Mouse (Mus musculus): ENCODE measurements around the gene Saal1.
"Not testable (repeated sequence)": the region's sequence is repeated elsewhere in the genome, so short reads cannot be mapped to it uniquely, and the experiment has no call there.

The Saal1 gene

GRCm38 (mm10) chr7:46710390-46710844 lies at the start of gene Saal1:
Gene Saal1, minus strand, starts transcription at chr7:46710680.
- DNase-seq (ENCODE audit: low read depth, low spot score) = peak; percentile 73

GRCm38 (mm10) chr7:46751490-46751889 lies 41.0 kb upstream of the Saal1 start, which contains the start of gene Saa2:
Gene Saa2, plus strand, starts transcription at chr7:46751790.
- no peak for DNase-seq (ENCODE audit: low read depth, low spot score)

GRCm38 (mm10) chr7:46748459-46748858 lies 38.0 kb upstream of the Saal1 start:
- no peak for DNase-seq (ENCODE audit: low read depth, low spot score)

DNA sequence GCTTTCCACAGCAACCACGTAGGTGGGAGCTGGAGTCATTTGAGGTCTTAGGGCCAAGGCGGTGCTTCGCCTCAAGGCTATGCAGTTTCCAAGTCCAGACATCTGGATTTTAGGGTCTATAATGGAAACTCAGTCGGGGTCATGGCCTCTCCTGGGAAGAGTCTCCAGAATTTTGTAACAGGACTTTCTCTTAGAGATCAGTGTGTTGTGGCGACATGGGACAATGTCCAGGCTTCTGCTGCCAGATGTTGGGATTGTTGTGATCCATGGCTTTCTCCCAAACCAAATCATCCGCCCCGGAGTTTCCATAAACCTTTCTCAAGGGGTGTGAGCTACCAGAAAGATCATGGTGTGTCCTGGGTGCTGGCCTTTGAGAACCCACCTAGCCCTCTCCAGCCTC lies 35.9 kb upstream of the Saal1 start:
- no peak for DNase-seq (ENCODE audit: low read depth, low spot score)

DNA sequence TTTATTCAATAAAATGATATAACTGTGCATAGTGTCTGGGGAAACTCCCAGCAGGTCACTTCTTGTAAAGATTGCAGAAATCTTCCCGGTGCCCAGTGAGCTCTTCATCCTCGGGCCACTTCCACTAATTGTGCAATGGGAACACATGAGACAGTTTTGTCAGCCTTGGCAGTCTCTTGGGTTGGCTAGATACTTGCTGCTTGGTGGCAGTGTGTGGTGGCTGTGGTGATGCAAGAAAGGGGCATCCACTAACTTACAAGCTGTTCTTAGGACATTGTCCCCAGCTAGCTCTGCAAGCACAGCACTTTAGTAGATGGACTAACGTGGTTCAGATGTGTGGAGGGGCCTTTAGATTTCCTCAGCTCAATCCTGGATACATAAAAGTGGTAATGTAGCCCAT lies 35.3 kb upstream of the Saal1 start:
- DNase-seq (ENCODE audit: low read depth, low spot score) = no peak

GRCm38 (mm10) chr7:46742880-46743279 lies 32.4 kb upstream of the Saal1 start, which contains the start of gene Saa1:
Gene Saa1, minus strand, starts transcription at chr7:46742980.
- DNase-seq (ENCODE audit: low read depth, low spot score) = not testable (repeated sequence)

DNA sequence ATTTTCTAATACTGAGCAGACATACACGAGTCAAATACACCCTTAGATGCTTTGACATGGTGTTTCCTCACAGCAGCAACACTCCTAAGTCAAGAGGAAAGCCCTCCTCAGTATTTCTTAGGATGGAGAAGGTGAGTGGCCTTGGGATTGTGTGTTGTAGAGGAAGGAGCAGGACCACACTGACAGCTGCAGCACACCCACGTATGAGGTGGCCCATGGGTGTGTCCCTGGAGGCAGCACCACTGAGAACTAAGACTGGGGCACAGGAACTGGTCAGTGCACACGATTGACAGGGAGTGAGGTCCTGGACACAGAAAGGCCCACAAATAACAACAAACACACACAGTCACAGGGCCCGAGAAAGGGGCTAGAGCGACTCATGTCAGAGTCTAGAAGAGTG lies 29.6 kb upstream of the Saal1 start:
- DNase-seq (ENCODE audit: low read depth, low spot score) = not testable (repeated sequence)

- no peak for DNase-seq (ENCODE audit: low read depth, low spot score)
Observed at GRCm38 (mm10) chr7:46738561-46739460, 28.3 kb upstream of the Saal1 start.

GRCm38 (mm10) chr7:46734983-46735382 lies 24.5 kb upstream of the Saal1 start:
- DNase-seq (ENCODE audit: low read depth, low spot score) = no peak

- no peak for DNase-seq (ENCODE audit: low read depth, low spot score)
Observed at GRCm38 (mm10) chr7:46732458-46732857, 22.0 kb upstream of the Saal1 start, which contains the start of gene Saa4. Gene Saa4, minus strand, starts transcription at chr7:46732603.

DNA sequence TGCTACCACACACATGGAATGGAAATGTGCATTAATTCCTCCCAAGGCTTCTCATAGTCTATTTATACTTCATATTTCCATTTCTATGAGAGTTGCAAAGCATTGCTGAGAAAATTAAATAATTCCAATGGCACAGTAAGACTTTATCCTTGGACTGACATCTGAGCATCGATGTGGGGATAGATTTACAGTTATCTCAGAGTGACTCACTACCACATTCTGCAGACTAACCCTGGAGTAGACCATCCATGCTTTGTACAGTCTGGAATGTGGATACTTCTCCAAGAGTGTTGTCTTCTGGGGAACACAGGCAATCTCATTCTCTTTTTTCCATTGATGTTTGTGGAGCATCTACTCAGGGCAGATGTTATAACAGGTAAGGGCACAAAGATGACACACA lies 17.1 kb upstream of the Saal1 start:
- DNase-seq (ENCODE audit: low read depth, low spot score) = no peak

- DNase-seq (ENCODE audit: low read depth, low spot score) = peak; percentile 34
Observed at GRCm38 (mm10) chr7:46724396-46724795, 13.9 kb upstream of the Saal1 start.

DNA sequence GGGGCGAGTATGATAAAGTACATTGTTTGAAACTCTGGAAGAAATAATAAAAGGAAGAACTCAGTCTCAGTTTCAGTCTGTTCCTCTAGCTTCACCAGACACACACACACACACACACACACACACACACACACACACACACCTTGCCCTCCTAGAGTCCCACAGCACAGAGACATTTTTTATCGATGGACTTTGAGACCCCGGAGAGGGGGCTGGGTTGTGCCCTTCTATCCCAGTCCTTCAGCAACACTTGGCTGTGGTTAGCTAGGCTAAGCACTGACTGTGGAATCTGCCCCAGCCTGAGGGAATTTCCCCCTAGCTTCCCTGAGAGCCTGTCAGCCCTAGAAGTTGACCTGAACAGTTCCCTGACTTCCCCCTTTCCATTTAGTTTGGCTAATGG lies 13.4 kb upstream of the Saal1 start:
- no peak for DNase-seq (ENCODE audit: low read depth, low spot score)

- DNase-seq (ENCODE audit: low read depth, low spot score) = no peak
Observed at GRCm38 (mm10) chr7:46723354-46723753, 12.9 kb upstream of the Saal1 start.

GRCm38 (mm10) chr7:46720460-46720859 lies 10.0 kb upstream of the Saal1 start:
- DNase-seq (ENCODE audit: low read depth, low spot score) = no peak

GRCm38 (mm10) chr7:46719526-46719925 lies 9.0 kb upstream of the Saal1 start:
- no peak for DNase-seq (ENCODE audit: low read depth, low spot score)

DNA sequence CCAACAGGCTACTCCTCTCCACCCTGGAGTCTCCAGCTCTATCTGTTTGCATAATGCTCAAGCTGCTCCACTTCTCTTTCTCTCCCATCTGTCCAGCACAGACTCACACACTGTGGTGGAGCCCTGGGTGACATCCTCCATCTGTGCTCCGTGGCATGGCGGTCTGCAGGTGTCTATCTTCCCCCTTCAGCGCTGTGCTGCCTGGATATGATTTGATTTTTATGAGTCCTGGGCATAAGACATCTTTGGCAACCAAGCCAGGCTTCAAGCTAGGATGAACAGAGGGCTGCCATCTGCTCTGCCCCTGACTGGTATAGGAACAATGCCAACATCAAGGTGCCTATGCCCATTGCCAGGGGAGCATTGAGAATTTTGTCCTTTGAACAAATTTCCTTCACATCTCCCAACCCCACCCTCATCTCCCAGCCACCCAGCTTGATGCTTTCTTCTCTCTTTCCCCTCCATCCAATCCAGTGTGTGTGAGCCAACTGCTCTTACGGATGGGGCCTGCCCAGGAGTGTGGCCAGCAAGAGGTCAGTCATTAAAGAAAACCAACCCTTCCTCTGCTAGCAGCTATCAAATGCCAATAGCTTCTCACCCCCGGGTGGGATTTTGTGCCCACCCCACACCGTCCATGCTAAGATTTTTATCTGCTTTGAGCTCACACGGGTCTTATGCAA lies 8.3 kb upstream of the Saal1 start:
- no peak for DNase-seq (ENCODE audit: low read depth, low spot score)

DNA sequence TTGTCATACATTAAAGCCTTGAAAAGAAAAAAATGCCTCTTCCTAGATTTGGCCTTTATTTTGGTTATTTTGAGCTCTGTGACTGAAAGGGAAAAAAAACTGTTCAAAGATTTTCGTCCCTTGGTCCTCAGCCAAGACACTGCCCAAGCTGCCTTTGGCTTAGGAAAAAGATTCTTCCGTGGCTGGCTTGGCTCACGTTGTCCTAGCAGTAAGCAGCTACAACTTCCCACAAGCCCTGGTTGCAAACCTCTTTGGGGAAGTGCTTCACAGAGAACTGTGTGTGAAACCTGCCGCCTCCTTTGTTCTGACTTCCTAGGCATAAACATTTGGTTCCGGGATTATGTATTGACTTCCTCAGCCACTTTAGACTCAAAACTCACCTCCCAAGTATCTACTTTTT lies 6.4 kb upstream of the Saal1 start:
- no peak for DNase-seq (ENCODE audit: low read depth, low spot score)

DNA sequence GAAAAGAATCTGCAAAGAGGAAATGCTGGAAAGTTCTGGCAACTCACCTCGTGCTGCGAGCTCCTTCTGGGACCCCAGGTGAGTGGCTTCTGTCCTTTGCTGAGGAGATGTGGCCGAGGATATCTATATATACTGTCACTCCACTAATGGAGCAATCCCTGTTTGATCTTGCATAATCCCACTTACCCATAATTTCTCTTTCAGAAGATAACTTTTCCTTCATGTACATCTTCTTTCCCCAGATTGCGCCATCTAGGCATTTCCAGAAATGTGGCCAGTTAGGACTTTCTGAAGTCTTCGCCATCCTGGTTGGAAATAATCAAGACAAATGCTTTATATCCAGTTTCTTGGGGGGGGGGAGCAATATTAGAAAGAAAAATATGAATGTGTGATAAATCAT lies 5.1 kb upstream of the Saal1 start, which contains the start of gene Saa3:
Gene Saa3 (minus strand): TSS at position 101 of the 400 bp plus-strand sequence.
- no peak for DNase-seq (ENCODE audit: low read depth, low spot score)

DNA sequence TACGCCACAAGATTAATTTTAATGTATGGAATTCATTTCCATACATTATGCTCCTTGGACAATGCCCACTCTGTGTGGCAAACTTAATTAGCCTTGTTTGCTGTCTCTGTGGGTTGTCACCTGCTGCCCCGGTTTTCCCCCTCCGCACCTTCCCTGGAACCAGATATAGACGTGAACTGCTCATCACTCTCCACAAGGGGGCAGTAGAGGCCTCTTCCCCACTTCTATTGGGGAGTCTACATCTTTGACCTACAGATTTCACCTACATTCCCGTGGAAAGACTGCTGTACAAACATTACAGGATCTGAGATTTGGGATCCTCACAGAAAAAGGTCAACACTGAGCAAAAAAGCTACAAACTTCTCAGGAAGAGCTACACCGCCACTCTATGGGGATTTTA lies 4.0 kb upstream of the Saal1 start:
- DNase-seq (ENCODE audit: low read depth, low spot score) = no peak

GRCm38 (mm10) chr7:46712250-46712649 lies 1.8 kb upstream of the Saal1 start:
- no peak for DNase-seq (ENCODE audit: low read depth, low spot score)

- no peak for DNase-seq (ENCODE audit: low read depth, low spot score)
Observed at GRCm38 (mm10) chr7:46700521-46701025, 9.9 kb downstream of the Saal1 start.

Data from telencephalon, adult 2 months (tissue).